Mouse (Mus musculus): Measurements from ENCODE around the gene Pacs1. TPM values are rescaled to one million over a fixed set of nuclear protein-coding genes. Genes with fewer than 3 reads are reported as not detected.
"Not testable (repeated sequence)": the region's sequence is repeated elsewhere in the genome, so short reads cannot be mapped to it uniquely, and the experiment has no call there.

Pacs1 gene
- polyA plus RNA-seq, 1 experiment from 2014 or later, result 4.6 TPM

DNA sequence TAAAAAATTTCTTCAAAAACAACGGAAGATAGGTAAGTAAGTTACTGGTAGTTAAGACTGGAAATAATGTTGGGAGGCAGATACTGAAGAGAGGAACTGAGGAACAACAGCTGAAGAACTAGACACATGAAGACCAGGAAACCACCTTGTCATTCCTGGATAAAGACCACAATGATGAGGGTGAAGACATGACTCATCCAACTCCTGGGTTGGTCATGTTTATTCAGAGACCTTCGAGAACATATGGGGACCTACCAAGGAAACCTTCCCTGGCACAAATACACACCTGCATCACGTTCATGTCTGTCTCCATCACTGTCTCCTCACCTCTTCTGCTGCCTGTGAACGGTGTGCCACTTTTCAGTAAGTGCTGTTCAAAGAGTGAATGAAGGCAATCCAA lies 48.8 kb downstream of the Pacs1 start:
- WGBS, result 80% methylated on average over 4 of the region's 4 CpGs
- H3K9me3 ChIP-seq (ENCODE audit: control insufficient read depth, low read length), result no peaks in the 10 kb centered on the region

DNA sequence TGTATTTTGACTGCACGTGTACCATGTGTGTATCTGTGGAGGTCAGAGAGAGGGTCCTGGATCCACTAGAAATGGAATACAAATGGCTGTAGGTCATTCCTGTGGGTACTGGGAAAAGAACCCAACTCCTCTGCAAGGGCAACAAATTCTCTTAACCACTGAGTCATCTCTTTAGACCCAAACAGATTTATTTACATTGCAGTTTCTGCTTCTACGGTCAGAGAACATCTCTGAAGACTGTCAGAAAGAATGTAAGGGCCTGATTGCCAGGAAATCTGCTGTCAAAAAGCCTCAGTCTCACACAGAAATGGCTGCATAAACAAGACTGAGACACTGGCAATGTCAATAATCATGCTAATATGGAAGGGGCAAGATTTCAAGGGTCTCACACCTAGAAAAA lies 51.0 kb downstream of the Pacs1 start:
- no peaks in the 10 kb centered on the region for H3K9me3 ChIP-seq (ENCODE audit: control insufficient read depth, low read length)
- H3K9ac ChIP-seq (ENCODE audit: low read length), result no peak overlapping the region
- 47% methylated on average over 2 of the region's 2 CpGs for WGBS
- H3K27ac ChIP-seq (replicated peaks), result no peak overlapping the region
- no peak for TF ChIP-seq EP300 (optimal IDR thresholded peaks at IDR 0.05)
- TF ChIP-seq CTCF (IDR thresholded peaks at IDR 0.05; ENCODE audit: low read depth), result no peak
- no peaks in the 10 kb centered on the region for H3K27me3 ChIP-seq (ENCODE audit: control insufficient read depth, insufficient read depth, low read length)
- H3K36me3 ChIP-seq (ENCODE audit: control insufficient read depth, insufficient read depth, low read length), result no peaks in the 10 kb centered on the region
- no peak overlapping the region for H3K4me2 ChIP-seq (replicated peaks; ENCODE audit: low read depth)
- H3K4me3 ChIP-seq (ENCODE audit: low read depth, low read length), result no peak overlapping the region
- no peak for ATAC-seq (ENCODE audit: low FRiP score, low TSS enrichment)
- no peak for DNase-seq (ENCODE audit: low spot score)
- H3K4me1 ChIP-seq (replicated peaks; ENCODE audit: control insufficient read depth, insufficient read depth), result no peaks in the 10 kb centered on the region

More for the DNA sequence above, 48.8 kb downstream of the Pacs1 start:
- Histone ChIP-seq H3K9ac (ENCODE audit: low read length) (no peak overlapping the region), H3K27ac (replicated peaks) (no peak overlapping the region), H3K36me3 (ENCODE audit: control insufficient read depth, insufficient read depth, low read length) (no peaks in the 10 kb centered on the region), H3K27me3 (ENCODE audit: control insufficient read depth, insufficient read depth, low read length) (no peaks in the 10 kb centered on the region), H3K4me1 (replicated peaks; ENCODE audit: control insufficient read depth, insufficient read depth) (no peaks in the 10 kb centered on the region), H3K4me3 (ENCODE audit: low read depth, low read length) (no peak overlapping the region), H3K4me2 (replicated peaks; ENCODE audit: low read depth) (no peak overlapping the region)
- ATAC-seq (ENCODE audit: low FRiP score, low TSS enrichment), result no peak
- no peak for TF ChIP-seq EP300 (optimal IDR thresholded peaks at IDR 0.05)
- DNase-seq (ENCODE audit: low spot score), result no peak

DNA sequence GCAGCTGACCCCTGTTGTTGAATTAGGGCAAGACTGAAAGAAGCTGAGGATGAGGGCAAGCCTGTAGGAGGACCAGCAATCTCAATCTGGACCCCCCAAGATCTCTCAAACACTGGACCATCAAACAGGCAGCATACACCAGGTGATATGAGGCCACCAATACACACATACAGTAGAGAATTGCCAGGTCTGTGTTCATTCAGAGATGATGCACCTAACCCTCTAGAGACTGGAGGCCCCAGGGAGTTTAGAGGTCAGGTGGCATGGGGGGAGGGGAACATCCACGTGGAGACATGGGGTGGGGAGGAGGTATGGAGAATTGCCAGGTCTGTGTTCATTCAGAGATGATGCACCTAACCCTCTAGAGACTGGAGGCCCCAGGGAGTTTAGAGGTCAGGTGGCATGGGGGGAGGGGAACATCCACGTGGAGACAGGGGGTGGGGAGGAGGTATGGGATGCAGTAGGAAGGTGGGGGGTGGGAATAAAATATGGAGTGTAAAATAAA lies 51.6 kb downstream of the Pacs1 start:
- H3K4me2 ChIP-seq (replicated peaks; ENCODE audit: low read depth); ATAC-seq (ENCODE audit: low FRiP score, low TSS enrichment); H3K9ac ChIP-seq (ENCODE audit: low read length); H3K4me1 ChIP-seq (replicated peaks; ENCODE audit: control insufficient read depth, insufficient read depth); H3K36me3 ChIP-seq (ENCODE audit: control insufficient read depth, insufficient read depth, low read length); H3K9me3 ChIP-seq (ENCODE audit: control insufficient read depth, low read length); H3K27me3 ChIP-seq (ENCODE audit: control insufficient read depth, insufficient read depth, low read length); DNase-seq (ENCODE audit: low spot score); H3K27ac ChIP-seq (replicated peaks); H3K4me3 ChIP-seq (ENCODE audit: low read depth, low read length): not testable (repeated sequence)
- 12% methylated on average over 2 of the region's 2 CpGs for WGBS

DNA sequence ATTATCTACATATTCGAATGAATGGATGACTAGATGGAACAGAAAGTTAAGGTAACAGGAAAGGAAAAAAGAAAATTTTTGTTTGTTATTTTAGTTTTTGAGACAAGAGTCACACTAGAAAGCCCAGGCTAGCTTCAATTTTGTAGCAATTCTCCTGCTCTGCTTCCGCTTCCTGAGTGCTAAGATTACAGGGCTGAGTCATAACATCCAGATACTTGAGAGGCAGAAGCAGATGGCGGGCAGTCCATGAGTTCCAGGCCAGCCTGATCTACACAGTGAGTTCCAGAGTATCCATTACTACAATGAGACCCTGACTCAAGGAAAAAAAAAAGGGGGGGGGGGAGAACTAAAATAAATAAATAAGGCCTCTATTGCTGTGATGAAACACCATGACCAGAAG lies 52.5 kb downstream of the Pacs1 start:
- no peaks in the 10 kb centered on the region for H3K27me3 ChIP-seq (ENCODE audit: control insufficient read depth, insufficient read depth, low read length)
- no peak for DNase-seq (ENCODE audit: low spot score)
- WGBS, result 93% methylated on average over 3 of the region's 3 CpGs
- H3K27ac ChIP-seq (replicated peaks), result no peak overlapping the region
- H3K4me2 ChIP-seq (replicated peaks; ENCODE audit: low read depth), result no peak overlapping the region
- TF ChIP-seq CTCF (IDR thresholded peaks at IDR 0.05; ENCODE audit: low read depth), result no peak
- TF ChIP-seq EP300 (optimal IDR thresholded peaks at IDR 0.05), result no peak
- no peak for ATAC-seq (ENCODE audit: low FRiP score, low TSS enrichment)
- H3K36me3 ChIP-seq (ENCODE audit: control insufficient read depth, insufficient read depth, low read length), result no peaks in the 10 kb centered on the region
- H3K4me3 ChIP-seq (ENCODE audit: low read depth, low read length), result no peak overlapping the region
- no peaks in the 10 kb centered on the region for H3K4me1 ChIP-seq (replicated peaks; ENCODE audit: control insufficient read depth, insufficient read depth)
- no peaks in the 10 kb centered on the region for H3K9me3 ChIP-seq (ENCODE audit: control insufficient read depth, low read length)
- no peak overlapping the region for H3K9ac ChIP-seq (ENCODE audit: low read length)

DNA sequence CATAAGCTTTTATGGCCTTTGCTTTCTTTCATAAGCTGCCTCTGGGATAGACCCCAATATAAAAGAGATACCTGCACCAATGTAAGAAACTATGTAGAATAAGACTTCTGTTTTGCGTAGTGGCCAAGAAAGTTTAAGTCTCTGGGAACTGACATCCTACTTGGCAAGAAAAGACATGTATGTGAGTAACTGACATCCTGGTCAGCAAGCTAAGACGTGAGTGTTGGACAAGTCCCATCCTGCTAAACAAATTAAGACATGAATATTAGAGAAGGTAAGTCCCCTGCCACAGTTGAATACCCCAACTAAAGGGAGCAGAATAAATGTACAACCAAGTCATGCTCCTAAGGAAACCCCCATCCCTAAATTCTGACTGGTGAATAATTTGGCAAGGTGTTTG lies 71.2 kb downstream of the Pacs1 start:
- no peaks in the 10 kb centered on the region for H3K9me3 ChIP-seq (ENCODE audit: control insufficient read depth, low read length)
- H3K4me1 ChIP-seq (replicated peaks; ENCODE audit: control insufficient read depth, insufficient read depth), result no peaks in the 10 kb centered on the region
- no peaks in the 10 kb centered on the region for H3K36me3 ChIP-seq (ENCODE audit: control insufficient read depth, insufficient read depth, low read length)
- no peak overlapping the region for H3K4me3 ChIP-seq (ENCODE audit: low read depth, low read length)
- WGBS, result 70% methylated on average over 2 of the region's 2 CpGs
- H3K27me3 ChIP-seq (ENCODE audit: control insufficient read depth, insufficient read depth, low read length), result no peaks in the 10 kb centered on the region
- no peak overlapping the region for H3K27ac ChIP-seq (replicated peaks)
- TF ChIP-seq EP300 (optimal IDR thresholded peaks at IDR 0.05) (no peak), CTCF (IDR thresholded peaks at IDR 0.05; ENCODE audit: low read depth) (no peak)
- H3K4me2 ChIP-seq (replicated peaks; ENCODE audit: low read depth), result no peak overlapping the region
- ATAC-seq (ENCODE audit: low FRiP score, low TSS enrichment) (no peak), DNase-seq (ENCODE audit: low spot score) (no peak)
- H3K9ac ChIP-seq (ENCODE audit: low read length), result no peak overlapping the region

DNA sequence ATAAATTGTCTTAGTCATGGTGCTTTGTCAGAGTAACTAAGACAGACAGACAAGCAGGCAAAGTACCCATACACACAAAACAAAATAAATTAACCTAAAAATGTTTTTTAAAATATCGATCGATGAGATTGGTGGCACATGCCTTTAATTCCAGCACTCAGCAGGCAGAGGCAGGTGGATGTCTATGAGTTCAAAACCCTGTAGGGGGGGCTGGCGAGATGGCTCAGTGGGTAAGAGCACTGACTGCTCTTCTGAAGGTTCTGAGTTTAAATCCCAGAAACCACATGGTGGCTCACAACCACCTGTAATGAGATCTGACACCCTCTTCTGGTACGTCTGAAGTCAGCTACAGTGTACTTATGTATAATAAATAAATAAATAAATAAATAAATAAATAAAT lies 72.3 kb downstream of the Pacs1 start:
- not testable (repeated sequence) for H3K27me3 ChIP-seq (ENCODE audit: control insufficient read depth, insufficient read depth, low read length); DNase-seq (ENCODE audit: low spot score); H3K4me1 ChIP-seq (replicated peaks; ENCODE audit: control insufficient read depth, insufficient read depth); H3K9me3 ChIP-seq (ENCODE audit: control insufficient read depth, low read length); H3K36me3 ChIP-seq (ENCODE audit: control insufficient read depth, insufficient read depth, low read length); H3K9ac ChIP-seq (ENCODE audit: low read length); H3K4me3 ChIP-seq (ENCODE audit: low read depth, low read length); ATAC-seq (ENCODE audit: low FRiP score, low TSS enrichment); H3K4me2 ChIP-seq (replicated peaks; ENCODE audit: low read depth); H3K27ac ChIP-seq (replicated peaks)
- 96% methylated on average over 4 of the region's 4 CpGs for WGBS
